Mouse (Mus musculus) gastrocnemius, adult 2 months (tissue): ENCODE measurements at regions not wholly inside any gene's neighbourhood (a gene's known extent, or its start where the extent isn't known, plus 50 kb on each side); places are given as distances from the start of the nearest gene placed in this dataset.

Experiments
- DNase-seq: peaks from one replicate; pipeline ENCODE4 v3.0.0; 2022
- H3K27ac ChIP-seq: fragments of 200-600 bp; 2 replicates; pipeline ENCODE4 v1.8.1; 2022; ENCODE audit warnings: mild to moderate bottlenecking
- H3K4me3 ChIP-seq: fragments of 200-600 bp; 2 replicates; pipeline ENCODE4 v1.8.1; 2022; ENCODE audit warnings: mild to moderate bottlenecking, moderate library complexity
- CTCF ChIP-seq: fragments of 200-600 bp; IDR thresholded peaks from 2 replicates; pipeline ENCODE4 v1.8.1; 2022; ENCODE audit warnings: antibody characterized with exemption, mild to moderate bottlenecking, moderate library complexity
- intact Hi-C: fragments of 180-260 bp; cut with DNase I; formaldehyde crosslinking; loops from one replicate; pipeline ENCODE4 v1.15.1; 2025

DNA sequence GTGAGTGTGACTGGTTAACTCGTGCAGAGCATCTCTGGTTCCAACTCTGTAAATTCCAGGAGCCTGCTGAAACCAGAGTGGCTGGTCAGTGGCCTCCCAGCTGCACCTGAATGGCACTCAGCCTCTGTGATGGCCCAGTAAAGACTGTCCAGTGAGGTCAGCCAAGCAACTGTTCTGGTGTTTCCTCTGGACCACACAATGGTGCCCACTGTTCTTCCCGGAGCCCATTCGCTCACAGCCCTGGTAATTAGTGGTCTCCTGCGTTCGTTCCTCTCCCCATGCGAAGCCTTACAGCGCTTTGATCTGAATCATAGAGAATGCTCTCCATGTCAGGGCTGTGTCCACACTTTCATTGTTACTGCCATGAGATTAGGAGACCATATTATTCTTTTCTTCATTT is 75.5 kb downstream of the Enkur start:
- intact Hi-C loops = no loop called here
- no peak overlapping the region for H3K4me3 ChIP-seq
- TF ChIP-seq CTCF = no peak
- no peak for DNase-seq
- no peak overlapping the region for H3K27ac ChIP-seq

DNA sequence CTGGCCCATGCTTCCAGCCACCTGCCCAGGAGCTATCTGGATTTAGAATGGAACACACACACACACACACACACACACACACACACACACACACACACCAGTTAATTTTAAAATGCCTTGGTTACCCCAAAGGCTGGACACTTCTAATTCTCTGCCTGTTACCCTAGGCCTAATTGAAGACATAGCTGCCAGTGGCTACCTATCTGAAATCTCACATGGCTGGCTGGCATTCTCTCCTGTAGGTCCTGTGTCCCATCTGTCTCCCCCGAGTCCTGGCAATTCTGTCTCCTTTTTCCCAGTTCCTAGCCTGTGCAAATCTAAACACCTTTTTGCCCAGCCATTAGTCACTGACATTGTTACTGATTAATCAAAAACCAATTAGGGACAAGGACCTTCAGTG is 78.6 kb downstream of the Enkur start:
- no peak overlapping the region for H3K27ac ChIP-seq
- intact Hi-C loops = no loop called here
- DNase-seq = no peak
- H3K4me3 ChIP-seq = no peak overlapping the region
- TF ChIP-seq CTCF = no peak

DNA sequence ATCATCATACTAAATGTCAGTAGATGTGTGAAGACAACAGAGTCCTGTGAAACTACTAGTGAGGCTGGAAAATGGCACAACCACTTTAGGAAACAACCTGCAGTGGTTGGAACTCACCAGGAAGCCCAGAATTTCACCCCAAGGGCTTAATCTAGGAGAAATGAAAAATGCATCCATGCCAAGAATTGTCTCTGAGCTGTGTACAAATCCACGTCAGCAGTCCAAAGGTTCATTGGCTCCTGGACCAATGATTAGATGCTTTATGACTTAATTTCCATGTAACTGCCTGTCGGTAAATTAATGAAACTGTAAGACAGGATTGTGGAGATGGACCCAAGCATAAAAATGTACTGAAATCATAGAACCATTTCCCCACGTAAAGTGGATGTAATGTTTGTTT is 82.7 kb downstream of the Enkur start:
- DNase-seq = no peak
- intact Hi-C loops = no loop called here
- no peak for TF ChIP-seq CTCF
- Histone ChIP-seq H3K27ac (no peak overlapping the region), H3K4me3 (no peak overlapping the region)

DNA sequence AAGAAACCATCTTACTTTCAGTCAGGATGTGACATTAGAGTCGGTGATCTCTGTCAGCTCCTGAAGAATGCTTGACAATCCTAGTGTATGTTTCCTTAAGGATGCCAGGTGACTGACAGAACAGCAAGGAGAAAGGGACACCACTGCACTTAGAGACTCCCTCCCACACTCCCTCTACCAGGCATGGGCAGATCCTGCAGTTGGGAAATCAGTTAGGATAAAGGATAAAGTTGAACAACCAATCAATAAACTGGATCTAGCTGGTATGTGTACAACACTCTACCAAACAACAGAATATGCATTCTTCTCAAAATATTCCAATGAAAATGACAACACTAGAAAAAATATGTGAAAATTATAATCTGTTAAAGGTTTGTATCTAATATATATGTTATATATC is 83.5 kb downstream of the Enkur start:
- H3K4me3 ChIP-seq = no peak overlapping the region
- no peak for TF ChIP-seq CTCF
- H3K27ac ChIP-seq = no peak overlapping the region
- DNase-seq = no peak
- intact Hi-C loops = no loop called here

DNA sequence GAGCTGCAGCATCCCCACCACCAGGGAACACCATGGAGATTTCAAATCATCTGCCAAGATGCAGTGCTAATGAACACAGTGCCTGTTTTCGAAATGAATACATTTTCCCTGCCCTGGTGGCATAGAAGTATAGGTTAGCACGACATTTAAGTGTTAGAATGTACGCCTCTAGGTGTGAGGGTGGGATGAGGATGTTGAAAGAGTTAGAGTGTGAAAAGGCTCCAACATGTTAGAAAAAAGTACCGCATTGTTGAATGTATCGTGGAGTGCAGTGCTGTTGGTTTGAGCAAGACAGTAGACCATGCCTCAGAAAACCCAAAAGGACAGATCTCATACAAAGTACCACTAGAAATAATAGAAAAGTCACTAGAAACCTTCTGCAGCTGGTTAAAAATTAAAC is 88.3 kb downstream of the Enkur start:
- no peak for DNase-seq
- TF ChIP-seq CTCF = no peak
- Histone ChIP-seq H3K4me3 (no peak overlapping the region), H3K27ac (no peak overlapping the region)
- intact Hi-C loops = no loop called here

DNA sequence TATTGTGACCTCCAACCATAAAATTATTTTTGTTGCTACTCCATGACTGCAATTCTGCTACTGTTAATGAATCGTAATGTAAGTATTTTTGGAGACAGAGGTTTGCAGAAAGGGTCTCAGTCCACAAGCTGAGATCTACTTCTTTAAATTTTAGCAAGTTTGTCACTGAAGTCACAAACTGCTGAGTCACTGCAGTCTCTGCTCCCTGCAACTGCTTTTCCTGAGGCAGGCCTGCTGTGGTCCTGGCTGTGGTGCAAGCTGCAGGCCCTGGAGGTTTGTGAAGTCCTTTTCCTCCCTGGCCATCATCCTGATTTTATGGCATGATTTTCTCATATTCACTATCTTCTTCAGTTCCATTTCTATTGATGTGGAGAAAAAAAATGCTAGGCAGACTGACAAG is 93.6 kb downstream of the Enkur start:
- DNase-seq = peak; percentile 45
- Histone ChIP-seq H3K4me3 (no peak overlapping the region), H3K27ac (no peak overlapping the region)
- TF ChIP-seq CTCF = no peak
- intact Hi-C loops = no loop called here

DNA sequence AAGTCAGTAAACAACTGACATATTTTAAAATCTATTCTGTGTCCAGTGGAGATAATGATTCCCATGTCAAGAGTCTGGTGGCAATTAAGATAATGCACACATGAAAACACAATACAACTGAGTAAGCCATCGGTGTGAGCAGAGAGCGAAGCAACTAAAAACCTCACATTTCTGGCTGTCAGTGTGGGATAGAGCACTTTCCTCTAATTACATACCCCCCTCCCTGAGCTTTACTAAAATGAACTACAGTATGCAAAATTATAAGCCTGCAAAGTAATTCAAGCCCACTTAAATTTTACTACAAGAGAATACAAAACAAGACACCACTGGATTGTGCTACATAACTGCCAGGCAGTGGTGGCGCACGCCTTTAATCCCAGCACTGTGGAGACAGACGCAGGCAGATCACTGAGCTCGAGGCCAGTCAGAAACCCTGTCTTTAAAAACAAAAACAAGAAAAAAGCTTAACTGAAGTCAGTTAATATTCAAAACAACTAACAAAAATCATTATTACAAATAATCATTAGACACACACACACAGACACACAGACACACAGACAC is 104.8 kb downstream of the Enkur start:
- intact Hi-C loops = no loop called here
- DNase-seq = no peak
- Histone ChIP-seq H3K4me3 (no peak overlapping the region), H3K27ac (no peak overlapping the region)
- no peak for TF ChIP-seq CTCF

DNA sequence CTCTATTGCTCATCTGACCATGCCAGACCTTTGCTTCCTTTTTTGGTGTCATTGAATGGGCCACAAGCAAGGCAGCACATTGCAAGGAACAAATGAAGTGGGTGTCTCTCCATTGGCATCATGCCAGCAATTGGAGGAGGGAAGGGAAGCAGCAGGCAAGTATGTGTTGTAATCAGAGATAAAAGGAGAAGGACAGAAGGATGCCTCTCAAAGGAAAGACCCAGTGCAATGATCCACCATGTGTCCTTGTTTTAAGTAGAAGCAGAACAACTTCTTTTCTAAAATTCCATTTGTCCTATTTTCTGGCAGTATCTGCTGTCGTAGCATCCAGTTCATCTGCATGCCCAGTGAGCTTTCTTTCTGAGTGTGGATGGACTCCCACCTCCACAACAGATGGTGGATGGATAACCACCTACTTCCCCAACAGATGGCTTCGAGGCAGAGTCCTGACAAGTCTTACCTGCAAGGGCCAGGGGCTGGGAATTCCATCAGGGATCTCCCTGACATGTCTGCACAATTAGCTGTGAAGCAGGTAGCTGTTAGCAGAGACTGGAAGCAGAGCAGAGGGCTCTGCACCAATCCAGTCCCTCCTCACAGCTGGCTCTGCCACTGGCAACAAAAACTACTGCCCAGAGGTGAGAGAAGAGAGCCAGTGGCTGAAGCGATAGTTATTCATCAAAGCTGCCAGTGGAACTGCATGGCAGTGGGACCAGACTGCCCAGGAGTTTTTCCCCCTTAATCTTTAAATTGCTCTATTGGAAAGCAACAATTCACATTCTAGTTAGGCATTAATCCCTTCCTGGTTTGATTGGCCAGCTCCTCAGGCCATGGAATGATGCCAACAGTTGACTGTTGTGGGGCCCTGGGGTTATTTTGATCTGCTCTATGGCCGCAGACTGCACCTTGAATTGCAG is 113.8 kb downstream of the Enkur start:
- intact Hi-C loops = no loop called here
- no peak overlapping the region for H3K27ac ChIP-seq
- DNase-seq = no peak
- no peak for TF ChIP-seq CTCF
- H3K4me3 ChIP-seq = no peak overlapping the region

DNA sequence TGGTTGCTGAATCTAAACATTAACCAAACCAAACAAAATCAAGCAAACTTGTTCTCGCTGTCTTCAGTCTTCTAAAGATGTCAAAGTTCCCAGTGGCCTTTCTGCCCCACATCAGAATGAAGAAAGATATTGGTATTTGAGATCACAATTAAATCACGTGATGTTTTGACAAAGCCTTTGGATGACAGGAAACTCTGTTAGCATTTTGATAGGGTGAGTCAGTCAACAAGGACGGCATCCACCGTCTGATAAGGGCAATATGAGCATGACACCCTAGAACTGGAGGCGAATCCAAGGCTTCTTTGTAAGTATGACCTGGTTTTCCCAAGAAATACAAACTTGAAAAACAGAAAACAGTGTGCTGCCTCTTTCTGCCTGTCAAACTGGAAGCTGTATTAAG is 116.8 kb upstream of the Arhgap21 start:
- Histone ChIP-seq H3K4me3 (no peak overlapping the region), H3K27ac (no peak overlapping the region)
- intact Hi-C loops = no loop called here
- TF ChIP-seq CTCF = no peak
- DNase-seq = no peak

DNA sequence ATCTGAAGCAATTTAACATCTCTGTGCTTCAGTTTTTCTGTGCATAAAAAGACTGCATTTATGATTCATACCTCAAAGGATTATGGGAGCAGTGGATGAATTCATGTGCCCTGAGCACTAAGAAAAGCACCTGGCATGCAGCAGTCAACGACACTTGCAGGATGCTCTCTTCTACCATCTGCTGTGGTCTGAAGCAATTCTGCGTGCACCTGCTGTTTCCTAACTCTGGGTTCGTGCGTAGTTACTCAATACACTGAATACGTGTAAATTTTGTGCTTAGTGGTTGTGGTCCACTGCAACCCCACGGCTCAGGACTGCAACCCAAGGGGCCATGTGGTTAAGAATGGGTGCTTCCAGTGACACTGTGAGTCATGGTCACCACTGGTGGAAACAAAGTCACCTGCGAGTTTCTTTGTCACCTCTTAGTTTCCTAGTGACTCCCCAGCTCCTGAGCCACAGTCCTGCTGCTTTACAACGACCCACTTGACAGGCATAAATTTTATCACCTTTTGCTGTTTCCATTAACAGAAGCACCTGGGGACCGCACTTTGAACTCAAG is 98.7 kb upstream of the Arhgap21 start:
- intact Hi-C loops = no loop called here
- Histone ChIP-seq H3K4me3 (no peak overlapping the region), H3K27ac (no peak overlapping the region)
- no peak for DNase-seq
- TF ChIP-seq CTCF = no peak

DNA sequence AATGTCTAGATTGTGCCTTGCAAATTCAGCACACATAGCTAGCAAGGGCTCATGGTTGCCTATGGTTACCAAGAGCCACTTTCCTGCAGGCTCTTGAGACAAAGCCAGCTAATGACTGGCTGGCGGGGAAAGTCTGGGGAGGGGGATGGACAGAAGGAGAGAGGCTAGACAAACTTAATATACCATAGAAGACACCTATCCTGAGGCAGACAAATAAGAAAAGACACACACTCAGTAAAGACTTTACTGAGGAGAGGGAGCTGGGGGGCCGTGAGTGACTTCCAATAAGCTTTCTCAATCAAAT is 91.6 kb upstream of the Arhgap21 start:
- intact Hi-C loops = no loop called here
- TF ChIP-seq CTCF = no peak
- Histone ChIP-seq H3K27ac (no peak overlapping the region), H3K4me3 (no peak overlapping the region)
- no peak for DNase-seq

DNA sequence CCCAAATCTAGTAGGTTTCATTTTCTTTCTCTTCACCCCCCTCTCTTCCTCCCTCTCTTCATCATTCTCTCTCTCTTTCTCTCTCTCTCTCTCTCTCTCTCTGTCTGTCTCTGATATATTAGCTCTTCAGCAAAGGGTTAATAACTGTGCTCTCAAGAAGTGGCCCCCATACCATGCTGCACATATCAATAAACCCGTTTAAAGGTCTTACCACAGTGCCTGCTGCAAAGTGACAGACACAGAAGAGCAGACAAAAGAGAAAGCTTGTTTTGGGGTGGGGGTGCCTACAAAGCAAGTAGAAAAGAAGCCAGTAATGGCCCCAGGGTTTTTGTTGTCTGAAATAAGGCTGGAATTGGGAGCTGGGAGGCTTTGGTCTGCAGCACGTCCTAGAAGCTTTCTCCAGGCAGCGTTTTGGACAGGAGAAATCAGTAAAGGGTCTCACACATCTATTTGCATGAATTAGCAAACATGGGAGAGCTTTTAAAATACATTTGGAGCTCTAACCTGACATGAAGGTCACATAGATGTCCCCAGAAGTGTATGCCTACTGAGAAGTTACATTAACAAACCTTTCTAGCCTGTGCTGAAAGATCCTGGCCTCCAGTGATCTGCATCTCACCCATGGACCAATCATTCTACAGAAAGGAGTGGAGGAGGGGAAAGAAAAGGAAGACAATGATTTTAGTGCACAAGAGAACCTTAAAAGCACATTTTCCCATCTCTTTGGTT is 91.1 kb upstream of the Arhgap21 start:
- Histone ChIP-seq H3K4me3 (no peak overlapping the region), H3K27ac (no peak overlapping the region)
- DNase-seq = no peak
- no peak for TF ChIP-seq CTCF
- intact Hi-C loops = no loop called here

DNA sequence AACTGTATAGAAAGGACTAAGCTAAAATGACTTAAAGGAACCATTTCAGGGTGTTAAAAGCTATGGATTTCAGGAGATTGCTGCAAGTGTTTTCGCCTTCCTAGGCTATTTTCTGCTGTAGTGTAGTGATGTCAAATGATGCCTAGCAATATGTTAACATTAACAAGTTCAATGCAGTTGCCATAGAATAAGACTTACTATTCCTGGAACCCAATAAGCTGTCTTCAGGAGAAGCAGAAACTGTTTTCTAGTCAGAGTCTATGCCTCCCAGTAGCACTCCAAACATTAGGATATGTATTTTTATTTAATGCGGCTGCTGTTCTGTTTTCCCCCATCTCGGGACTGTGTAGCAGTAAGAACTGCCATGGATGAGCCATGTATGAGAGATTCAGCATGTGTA is 90.3 kb upstream of the Arhgap21 start:
- TF ChIP-seq CTCF = no peak

More for the DNA sequence above, 90.3 kb upstream of the Arhgap21 start:
- intact Hi-C loops = no loop called here
- Histone ChIP-seq H3K4me3 (no peak overlapping the region), H3K27ac (no peak overlapping the region)
- DNase-seq = no peak
